Mouse (Mus musculus): ENCODE results near the gene Cc2d1a.
A peak's percentile ranks its signal among the peaks of the same experiment; 100 is the strongest.

DNA sequence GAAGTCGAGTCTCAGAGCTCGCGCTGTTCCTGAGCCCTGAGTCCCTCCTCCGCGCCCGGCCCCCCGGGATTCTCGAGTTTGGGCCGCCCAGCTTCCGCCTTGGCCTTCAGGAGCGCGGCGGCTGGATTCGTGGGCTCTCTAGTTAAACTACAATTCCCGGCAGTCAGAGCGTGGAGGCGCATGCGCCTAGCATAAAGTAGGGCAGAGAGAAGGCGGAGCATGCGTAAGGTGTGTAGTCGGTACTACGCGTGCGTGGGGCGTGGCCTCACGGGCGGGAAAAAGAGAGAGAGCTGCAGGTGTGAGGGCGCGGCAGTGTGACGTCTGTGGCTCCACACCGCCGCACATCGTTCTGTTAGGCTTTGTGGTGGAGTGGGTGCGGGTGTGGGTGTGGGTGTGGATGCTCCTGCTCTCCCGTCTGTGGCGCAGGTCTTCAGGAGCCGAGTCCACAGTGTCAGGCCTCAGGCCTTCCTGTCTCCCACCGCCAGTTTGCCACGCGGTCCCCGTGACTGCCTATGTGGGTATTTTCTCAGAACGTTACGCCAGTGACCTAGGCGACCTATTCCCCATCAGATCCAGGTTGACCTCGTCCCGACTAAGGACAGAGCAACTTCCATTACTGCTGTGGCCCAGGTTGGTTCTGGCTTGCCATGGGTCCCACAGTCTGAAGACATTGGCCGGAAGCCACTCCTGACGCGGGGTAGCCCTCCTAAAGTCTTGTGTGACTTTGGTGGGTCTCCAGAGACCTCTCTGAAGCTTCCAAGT, at the start of gene Cc2d1a, which contains the start of gene 4930432K21Rik:
- peak; percentile 78 for TF ChIP-seq POLR2A (IDR thresholded peaks at IDR 0.05; ENCODE audit: insufficient read depth, low read length)
- no peak for TF ChIP-seq CTCF (IDR thresholded peaks at IDR 0.05; ENCODE audit: low read depth, low read length)
- TF ChIP-seq EP300 (IDR thresholded peaks at IDR 0.05; ENCODE audit: insufficient read depth, low read depth, low read length), result peak; percentile 72

Data from ES-Bruce4 (cell line).